Mouse (Mus musculus): Measurements from ENCODE around the gene Pusl1. TPM values are rescaled to one million over a fixed set of nuclear protein-coding genes. Genes with fewer than 3 reads are reported as not detected.
A peak's percentile ranks its signal among the peaks of the same experiment; 100 is the strongest.

Pusl1 gene
- polyA plus RNA-seq, 1 experiment from 2014 or later, result 50.5 TPM

DNA sequence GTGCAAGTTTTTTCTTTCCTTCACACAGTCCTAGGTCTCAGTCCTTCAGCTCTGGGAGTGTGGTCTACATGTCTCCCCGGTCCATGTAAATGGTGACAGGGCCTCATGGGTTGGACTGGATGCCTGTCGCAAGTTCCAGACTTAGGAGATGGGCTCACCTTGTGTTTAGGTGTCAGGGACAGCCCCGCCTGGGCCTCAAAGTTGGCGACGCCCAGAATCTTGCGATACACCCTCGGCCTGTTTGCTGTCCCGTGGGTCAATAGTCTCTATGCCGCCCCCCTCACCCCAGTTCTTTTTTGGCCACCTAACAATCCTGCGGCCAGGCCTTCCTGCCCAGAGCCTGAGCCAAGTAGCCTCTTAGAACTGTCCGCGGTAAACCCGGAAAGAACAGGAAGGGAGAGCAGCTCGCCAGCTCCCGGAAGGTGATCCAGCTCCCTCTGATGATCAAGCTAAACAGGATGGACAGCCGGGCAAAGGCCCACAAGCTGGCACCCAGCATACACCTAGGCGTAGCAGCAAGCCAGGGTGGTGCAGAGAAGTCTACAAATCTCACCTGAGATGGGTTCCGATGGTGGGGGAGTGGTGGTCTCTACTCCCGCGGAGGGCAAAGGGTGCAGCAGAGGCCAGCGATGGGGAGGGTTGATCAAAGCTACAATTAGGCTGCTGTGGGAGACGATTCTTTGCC is 22.8 kb downstream of the Pusl1 start:
- H3K4me3 ChIP-seq (ENCODE audit: low read length), result peak overlapping the region; percentile 73
- peak overlapping the region; percentile 83 for H3K9ac ChIP-seq (ENCODE audit: low read depth, low read length)
- H3K27me3 ChIP-seq (ENCODE audit: control insufficient read depth, insufficient read depth, low read length), result no peaks in the 10 kb centered on the region
- WGBS, result 7% methylated on average over 22 of the region's 22 CpGs
- peaks cover 40% of the 10 kb centered on the region for H3K36me3 ChIP-seq (ENCODE audit: control insufficient read depth, insufficient read depth, low read length)
- peaks cover 5% of the 10 kb centered on the region for H3K4me1 ChIP-seq (ENCODE audit: control insufficient read depth, insufficient read depth, low read length)
- no peak overlapping the region for H3K27ac ChIP-seq (ENCODE audit: low read depth, low read length)
- ATAC-seq (ENCODE audit: low FRiP score, low TSS enrichment), result peak; percentile 61
- H3K4me2 ChIP-seq (replicated peaks; ENCODE audit: low read depth, low read length), result peak overlapping the region; percentile 86
- H3K9me3 ChIP-seq (ENCODE audit: control insufficient read depth, low read length), result no peaks in the 10 kb centered on the region

DNA sequence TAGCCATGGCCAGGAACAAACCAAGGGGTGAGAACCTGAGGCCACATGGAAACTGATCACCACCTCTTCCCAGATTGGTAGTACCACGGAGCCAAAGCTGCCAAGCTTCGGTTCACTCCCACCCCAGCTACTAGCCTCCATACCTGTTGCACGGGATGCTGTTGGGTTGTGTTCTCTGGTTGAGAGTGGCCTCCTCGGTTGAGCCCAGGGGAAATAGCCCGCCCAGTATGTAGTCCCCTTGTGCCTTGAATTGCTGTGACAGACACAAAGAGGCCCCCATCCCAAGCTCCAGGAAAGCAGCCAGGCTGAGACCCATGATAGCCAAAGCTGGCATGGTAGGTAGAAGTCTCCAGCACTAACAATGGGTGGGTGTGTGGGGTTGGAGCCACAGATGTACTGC is 28.6 kb downstream of the Pusl1 start, which contains the start of gene Tas1r3:
Gene Tas1r3 (minus strand): TSS at position 362 of the 400 bp plus-strand sequence.
- Histone ChIP-seq H3K27me3 (ENCODE audit: control insufficient read depth, insufficient read depth, low read length) (no peaks in the 10 kb centered on the region), H3K36me3 (ENCODE audit: control insufficient read depth, insufficient read depth, low read length) (peaks cover 36% of the 10 kb centered on the region), H3K27ac (ENCODE audit: low read depth, low read length) (no peak within 1 kb of the TSS), H3K9me3 (ENCODE audit: control insufficient read depth, low read length) (no peaks in the 10 kb centered on the region), H3K4me2 (replicated peaks; ENCODE audit: low read depth, low read length) (no peak within 1 kb of the TSS), H3K9ac (ENCODE audit: low read depth, low read length) (no peak within 1 kb of the TSS), H3K4me1 (ENCODE audit: control insufficient read depth, insufficient read depth, low read length) (no peaks in the 10 kb centered on the region), H3K4me3 (ENCODE audit: low read length) (no peak within 1 kb of the TSS)
- no peak for ATAC-seq (ENCODE audit: low FRiP score, low TSS enrichment)
- 81% methylated on average over 5 of the region's 5 CpGs for WGBS

DNA sequence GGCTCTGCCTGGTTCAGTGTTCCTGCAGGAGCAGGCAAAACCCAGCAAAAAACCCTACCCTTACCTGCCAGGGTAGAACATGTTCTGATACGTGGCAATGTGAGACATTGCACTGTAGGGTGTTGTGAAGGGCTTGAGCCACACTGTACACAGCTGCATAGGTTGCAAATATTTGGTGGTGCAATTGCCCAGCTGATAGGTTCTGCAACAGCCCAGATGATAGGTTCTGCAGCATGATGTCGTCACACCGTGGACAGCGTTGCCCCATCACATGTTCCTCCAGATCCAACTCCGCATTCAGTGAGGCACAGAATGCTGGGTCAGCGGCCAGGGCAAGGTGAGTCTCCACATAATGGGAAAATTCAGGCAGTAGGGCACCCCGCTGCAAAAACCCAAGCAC is 29.8 kb downstream of the Pusl1 start:
- Histone ChIP-seq H3K9me3 (ENCODE audit: control insufficient read depth, low read length) (no peaks in the 10 kb centered on the region), H3K36me3 (ENCODE audit: control insufficient read depth, insufficient read depth, low read length) (peaks cover 41% of the 10 kb centered on the region), H3K27me3 (ENCODE audit: control insufficient read depth, insufficient read depth, low read length) (no peaks in the 10 kb centered on the region), H3K4me2 (replicated peaks; ENCODE audit: low read depth, low read length) (no peak overlapping the region), H3K4me3 (ENCODE audit: low read length) (no peak overlapping the region), H3K4me1 (ENCODE audit: control insufficient read depth, insufficient read depth, low read length) (no peaks in the 10 kb centered on the region), H3K27ac (ENCODE audit: low read depth, low read length) (no peak overlapping the region), H3K9ac (ENCODE audit: low read depth, low read length) (no peak overlapping the region)
- no peak for ATAC-seq (ENCODE audit: low FRiP score, low TSS enrichment)
- WGBS, result 89% methylated on average over 7 of the region's 7 CpGs

DNA sequence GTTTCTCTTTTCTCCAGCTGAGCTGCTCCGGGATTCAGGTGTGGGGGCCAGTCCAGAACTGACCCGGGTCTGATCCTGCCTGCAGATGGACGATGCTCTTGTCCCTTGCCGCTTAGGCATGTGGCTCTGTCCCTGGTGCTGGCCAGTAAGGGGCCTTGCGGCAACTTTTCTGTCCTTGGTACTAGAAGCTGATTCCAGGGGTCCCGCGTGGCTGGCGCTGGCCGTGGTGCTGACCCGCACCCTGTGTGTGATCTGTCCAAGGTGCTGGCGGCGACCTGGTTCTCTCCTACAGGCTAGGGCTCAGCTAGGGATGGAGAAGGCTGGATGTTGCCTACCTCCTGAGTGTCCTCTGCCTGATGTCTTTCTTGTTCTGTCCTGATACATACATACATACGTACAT is 32.3 kb downstream of the Pusl1 start:
- 13% methylated on average over 13 of the region's 13 CpGs for WGBS
- ATAC-seq (ENCODE audit: low FRiP score, low TSS enrichment), result peak; percentile 74
- H3K4me2 ChIP-seq (replicated peaks; ENCODE audit: low read depth, low read length), result no peak overlapping the region
- H3K4me3 ChIP-seq (ENCODE audit: low read length), result no peak overlapping the region
- H3K9ac ChIP-seq (ENCODE audit: low read depth, low read length), result no peak overlapping the region
- H3K27ac ChIP-seq (ENCODE audit: low read depth, low read length), result no peak overlapping the region
- H3K9me3 ChIP-seq (ENCODE audit: control insufficient read depth, low read length), result no peaks in the 10 kb centered on the region
- no peaks in the 10 kb centered on the region for H3K4me1 ChIP-seq (ENCODE audit: control insufficient read depth, insufficient read depth, low read length)
- no peaks in the 10 kb centered on the region for H3K27me3 ChIP-seq (ENCODE audit: control insufficient read depth, insufficient read depth, low read length)
- peaks cover 44% of the 10 kb centered on the region for H3K36me3 ChIP-seq (ENCODE audit: control insufficient read depth, insufficient read depth, low read length)

DNA sequence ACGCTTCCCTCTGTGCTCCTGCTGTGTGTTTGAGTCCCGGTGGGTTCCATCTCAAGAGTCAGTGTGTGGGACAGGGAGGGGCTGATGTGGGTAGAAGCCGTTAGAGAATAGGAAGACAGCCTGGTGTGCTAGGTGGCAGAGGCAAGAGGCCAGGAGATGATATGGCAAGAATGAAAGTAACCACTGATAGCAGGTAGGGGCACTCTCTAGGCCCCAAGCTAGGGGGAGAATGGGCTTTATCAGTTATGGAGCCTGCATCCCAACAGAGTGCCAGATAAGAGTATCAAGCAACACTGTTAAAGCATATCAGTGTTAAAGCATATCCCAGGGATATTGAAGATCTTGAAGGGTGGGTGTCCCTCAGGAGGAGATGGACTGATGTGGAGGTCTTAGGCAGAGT is 34.7 kb downstream of the Pusl1 start:
- Histone ChIP-seq H3K27me3 (ENCODE audit: control insufficient read depth, insufficient read depth, low read length) (no peaks in the 10 kb centered on the region), H3K27ac (ENCODE audit: low read depth, low read length) (no peak overlapping the region), H3K9me3 (ENCODE audit: control insufficient read depth, low read length) (no peaks in the 10 kb centered on the region), H3K9ac (ENCODE audit: low read depth, low read length) (no peak overlapping the region), H3K4me2 (replicated peaks; ENCODE audit: low read depth, low read length) (no peak overlapping the region), H3K4me1 (ENCODE audit: control insufficient read depth, insufficient read depth, low read length) (no peaks in the 10 kb centered on the region), H3K4me3 (ENCODE audit: low read length) (no peak overlapping the region), H3K36me3 (ENCODE audit: control insufficient read depth, insufficient read depth, low read length) (peaks cover 45% of the 10 kb centered on the region)
- WGBS, result 80% methylated on average over 3 of the region's 3 CpGs
- no peak for ATAC-seq (ENCODE audit: low FRiP score, low TSS enrichment)

DNA sequence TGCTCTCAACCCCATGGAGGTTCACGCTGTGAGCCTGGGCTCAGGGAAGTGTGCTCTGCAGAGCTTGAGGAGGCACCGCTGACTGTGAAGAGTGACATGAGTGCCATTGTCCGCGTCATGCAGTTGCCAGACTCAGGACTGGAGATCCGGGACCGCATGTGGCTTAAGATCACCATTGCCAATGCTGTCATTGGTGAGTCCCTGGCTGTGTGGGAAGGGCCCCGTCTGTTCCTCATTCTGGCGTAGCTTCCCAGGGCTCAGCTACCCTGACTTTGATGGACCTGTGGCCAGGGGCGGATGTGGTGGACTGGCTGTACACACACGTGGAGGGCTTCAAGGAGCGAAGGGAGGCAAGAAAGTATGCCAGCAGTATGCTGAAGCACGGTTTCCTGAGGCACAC is 35.5 kb downstream of the Pusl1 start:
- WGBS, result 96% methylated on average over 12 of the region's 12 CpGs
- no peak overlapping the region for H3K27ac ChIP-seq (ENCODE audit: low read depth, low read length)
- H3K4me1 ChIP-seq (ENCODE audit: control insufficient read depth, insufficient read depth, low read length), result no peaks in the 10 kb centered on the region
- no peak for ATAC-seq (ENCODE audit: low FRiP score, low TSS enrichment)
- H3K9me3 ChIP-seq (ENCODE audit: control insufficient read depth, low read length), result no peaks in the 10 kb centered on the region
- no peak overlapping the region for H3K4me2 ChIP-seq (replicated peaks; ENCODE audit: low read depth, low read length)
- no peak overlapping the region for H3K4me3 ChIP-seq (ENCODE audit: low read length)
- H3K27me3 ChIP-seq (ENCODE audit: control insufficient read depth, insufficient read depth, low read length), result no peaks in the 10 kb centered on the region
- H3K36me3 ChIP-seq (ENCODE audit: control insufficient read depth, insufficient read depth, low read length), result peaks cover 45% of the 10 kb centered on the region
- H3K9ac ChIP-seq (ENCODE audit: low read depth, low read length), result no peak overlapping the region

DNA sequence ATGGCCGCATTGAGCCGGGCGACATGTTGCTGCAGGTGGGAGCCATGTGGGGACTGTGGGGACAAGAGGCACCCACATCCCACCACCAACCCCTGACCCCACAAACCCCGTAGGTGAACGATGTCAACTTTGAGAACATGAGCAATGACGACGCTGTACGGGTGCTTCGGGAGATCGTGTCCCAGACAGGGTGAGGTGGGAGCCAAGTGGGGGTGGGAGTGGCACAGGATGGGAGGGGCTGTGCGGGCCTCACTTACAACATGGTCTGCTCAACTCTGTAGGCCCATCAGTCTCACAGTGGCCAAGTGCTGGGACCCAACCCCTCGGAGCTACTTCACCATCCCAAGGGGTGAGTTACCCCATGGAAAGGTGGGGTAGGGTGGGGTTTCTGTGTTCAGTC is 36.6 kb downstream of the Pusl1 start:
- H3K27ac ChIP-seq (ENCODE audit: low read depth, low read length), result no peak overlapping the region
- ATAC-seq (ENCODE audit: low FRiP score, low TSS enrichment), result no peak
- peaks cover 45% of the 10 kb centered on the region for H3K36me3 ChIP-seq (ENCODE audit: control insufficient read depth, insufficient read depth, low read length)
- no peaks in the 10 kb centered on the region for H3K27me3 ChIP-seq (ENCODE audit: control insufficient read depth, insufficient read depth, low read length)
- H3K4me1 ChIP-seq (ENCODE audit: control insufficient read depth, insufficient read depth, low read length), result no peaks in the 10 kb centered on the region
- WGBS, result 94% methylated on average over 12 of the region's 12 CpGs
- H3K4me2 ChIP-seq (replicated peaks; ENCODE audit: low read depth, low read length), result no peak overlapping the region
- H3K4me3 ChIP-seq (ENCODE audit: low read length), result no peak overlapping the region
- no peaks in the 10 kb centered on the region for H3K9me3 ChIP-seq (ENCODE audit: control insufficient read depth, low read length)
- no peak overlapping the region for H3K9ac ChIP-seq (ENCODE audit: low read depth, low read length)

DNA sequence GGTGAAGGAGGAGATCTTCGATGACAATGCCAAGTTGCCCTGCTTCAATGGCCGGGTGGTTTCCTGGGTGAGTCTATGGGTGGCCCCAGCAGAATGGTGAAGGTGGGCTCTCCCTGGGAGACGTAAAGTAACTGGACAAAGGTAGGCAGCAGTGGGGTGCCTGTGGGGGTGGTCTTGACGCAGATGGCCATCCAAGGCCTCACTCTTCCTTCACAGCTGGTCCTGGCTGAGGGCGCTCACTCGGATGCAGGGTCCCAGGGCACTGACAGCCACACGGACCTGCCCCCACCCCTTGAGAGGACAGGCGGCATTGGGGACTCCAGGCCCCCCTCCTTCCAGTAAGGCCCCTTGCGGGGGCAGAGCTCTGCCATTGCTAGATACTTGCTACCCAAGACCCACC is 38.2 kb downstream of the Pusl1 start:
- Histone ChIP-seq H3K4me2 (replicated peaks; ENCODE audit: low read depth, low read length) (no peak overlapping the region), H3K27me3 (ENCODE audit: control insufficient read depth, insufficient read depth, low read length) (no peaks in the 10 kb centered on the region), H3K4me1 (ENCODE audit: control insufficient read depth, insufficient read depth, low read length) (peaks cover 8% of the 10 kb centered on the region), H3K9ac (ENCODE audit: low read depth, low read length) (no peak overlapping the region), H3K4me3 (ENCODE audit: low read length) (no peak overlapping the region), H3K9me3 (ENCODE audit: control insufficient read depth, low read length) (no peaks in the 10 kb centered on the region), H3K27ac (ENCODE audit: low read depth, low read length) (no peak overlapping the region), H3K36me3 (ENCODE audit: control insufficient read depth, insufficient read depth, low read length) (peaks cover 37% of the 10 kb centered on the region)
- ATAC-seq (ENCODE audit: low FRiP score, low TSS enrichment), result no peak
- 88% methylated on average over 9 of the region's 9 CpGs for WGBS

DNA sequence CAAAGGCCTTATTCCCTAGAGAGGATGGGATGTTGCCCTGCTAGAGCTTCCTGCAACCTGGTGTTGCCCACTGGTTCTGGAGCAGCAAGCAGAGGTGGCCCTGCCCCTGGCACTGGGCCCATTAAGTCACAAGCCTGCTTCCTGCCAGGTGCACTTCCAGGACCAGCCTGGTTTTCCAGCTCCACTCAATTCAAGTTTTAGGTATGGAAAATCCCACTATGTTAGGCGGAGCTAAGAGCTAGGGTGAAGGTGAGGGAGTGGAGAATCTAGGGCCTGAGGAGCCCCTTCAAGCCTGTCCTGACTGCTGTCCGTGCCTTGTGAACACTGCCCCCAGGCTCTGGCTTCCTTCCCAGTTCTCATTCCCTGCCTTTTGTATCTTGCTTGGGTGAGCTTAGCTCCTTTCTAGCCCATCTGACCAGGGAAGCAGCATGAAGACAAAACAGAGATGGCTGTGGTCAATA is 39.6 kb downstream of the Pusl1 start:
- H3K9ac ChIP-seq (ENCODE audit: low read depth, low read length), result no peak overlapping the region
- H3K27me3 ChIP-seq (ENCODE audit: control insufficient read depth, insufficient read depth, low read length), result no peaks in the 10 kb centered on the region
- no peak overlapping the region for H3K4me2 ChIP-seq (replicated peaks; ENCODE audit: low read depth, low read length)
- ATAC-seq (ENCODE audit: low FRiP score, low TSS enrichment), result no peak
- WGBS, result 74% methylated on average over 2 of the region's 2 CpGs
- no peaks in the 10 kb centered on the region for H3K9me3 ChIP-seq (ENCODE audit: control insufficient read depth, low read length)
- H3K4me3 ChIP-seq (ENCODE audit: low read length), result no peak overlapping the region
- H3K36me3 ChIP-seq (ENCODE audit: control insufficient read depth, insufficient read depth, low read length), result peaks cover 26% of the 10 kb centered on the region
- peaks cover 13% of the 10 kb centered on the region for H3K4me1 ChIP-seq (ENCODE audit: control insufficient read depth, insufficient read depth, low read length)
- no peak overlapping the region for H3K27ac ChIP-seq (ENCODE audit: low read depth, low read length)

Data from kidney, embryonic 14.5 days (tissue).